9 mouse cellular contexts compared by ENCODE assay signal in the genomic region with DNA sequence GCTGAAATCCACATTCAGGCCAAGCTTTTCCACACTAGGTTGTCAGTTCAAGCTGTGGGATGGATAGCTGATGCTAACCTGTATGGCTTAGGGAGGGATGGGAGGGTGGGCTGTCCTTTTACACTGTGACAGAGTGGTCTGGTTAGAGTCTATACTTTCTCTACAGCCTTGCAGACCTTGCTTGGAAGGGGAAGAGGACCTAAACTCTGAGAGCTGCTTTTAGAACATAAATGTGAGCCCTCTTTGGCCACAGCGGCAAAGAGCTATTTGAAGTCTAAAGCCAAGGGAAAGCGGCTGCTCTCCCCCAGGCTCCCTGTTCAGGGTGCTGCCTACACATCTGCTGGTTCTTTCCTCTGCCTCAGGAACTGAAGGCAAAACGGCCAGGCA. TPM values are rescaled to one million over a fixed set of nuclear protein-coding genes. Genes with fewer than 3 reads are reported as not detected.
DNase-seq lines count a peak whose midpoint lies in the region; ATAC-seq and TF ChIP-seq lines count a peak whose summit lies in the region.
"Had no signal": no experiment of that assay in that cellular context is flagged by ENCODE, and none has a peak within 500 bp of the region (broad histone marks: within the 10 kb centered on the region; RNA-seq: fewer than 3 reads in every experiment).

No protein-coding gene starts in this region.

- intact Hi-C loops in heart, postnatal 10 days (cut with DNase I) = no loop called here

- H3K4me1 ChIP-seq in heart, embryonic 10.5 days = peaks cover 26% of the 10 kb centered on the region
- peaks cover 26% of the 10 kb centered on the region for H3K4me1 ChIP-seq in lung, embryonic 16.5 days (replicated peaks; ENCODE audit: control insufficient read depth, insufficient read depth, low read length)
- peaks cover 25% of the 10 kb centered on the region for H3K4me1 ChIP-seq in embryonic facial prominence, embryonic 13.5 days
- peaks cover 21% of the 10 kb centered on the region for H3K4me1 ChIP-seq in liver, postnatal 0 days (ENCODE audit: insufficient read depth)
- H3K4me1 ChIP-seq in forebrain, embryonic 16.5 days (replicated peaks; ENCODE audit: control insufficient read depth, insufficient read depth, low read length) = peaks cover 3% of the 10 kb centered on the region; the same call in 1 of the 2 replicates

- no peaks in the 10 kb centered on the region for H3K9me3 ChIP-seq in heart, embryonic 10.5 days
- no peaks in the 10 kb centered on the region for H3K9me3 ChIP-seq in lung, embryonic 16.5 days (ENCODE audit: control insufficient read depth, low read length)
- H3K9me3 ChIP-seq in embryonic facial prominence, embryonic 13.5 days = no peaks in the 10 kb centered on the region
- H3K9me3 ChIP-seq in liver, postnatal 0 days (ENCODE audit: low read length) = no peaks in the 10 kb centered on the region
- H3K9me3 ChIP-seq in forebrain, embryonic 16.5 days (ENCODE audit: control insufficient read depth, low read length) = no peaks in the 10 kb centered on the region

- 28% methylated on average over 3 of the region's 3 CpGs for WGBS in heart, embryonic 10.5 days
- WGBS in lung, embryonic 16.5 days = 22% methylated on average over 3 of the region's 3 CpGs
- 35% methylated on average over 3 of the region's 3 CpGs for WGBS in embryonic facial prominence, embryonic 13.5 days
- 10% methylated on average over 3 of the region's 3 CpGs for WGBS in liver, postnatal 0 days (ENCODE audit: insufficient replicate concordance)
- 38% methylated on average over 3 of the region's 3 CpGs for WGBS in forebrain, embryonic 16.5 days

- no peak for DNase-seq in heart, embryonic 10.5 days (ENCODE audit: low spot score)
- no peak for DNase-seq in heart, postnatal 10 days
- no peak for DNase-seq in lung, adult 18-20 months
- DNase-seq in liver, postnatal 0 days = peak; percentile 32
- no peak for DNase-seq in layer of hippocampus, adult 18-20 months (ENCODE audit: low spot score in 2 of 2)

- H3K27ac ChIP-seq in heart, embryonic 10.5 days = peak overlapping the region; percentile 95
- H3K27ac ChIP-seq in lung, embryonic 16.5 days (ENCODE audit: low read length) = peak overlapping the region; percentile 74
- peak overlapping the region; percentile 69 for H3K27ac ChIP-seq in embryonic facial prominence, embryonic 13.5 days
- peak overlapping the region; percentile 98 for H3K27ac ChIP-seq in liver, postnatal 0 days (ENCODE audit: low read depth)
- no peak overlapping the region for H3K27ac ChIP-seq in forebrain, embryonic 16.5 days (ENCODE audit: low read length)

- no peaks in the 10 kb centered on the region for H3K27me3 ChIP-seq in heart, embryonic 10.5 days (ENCODE audit: insufficient read depth, poor library complexity, severe bottlenecking)
- no peaks in the 10 kb centered on the region for H3K27me3 ChIP-seq in lung, embryonic 16.5 days (ENCODE audit: control insufficient read depth, insufficient read depth, low read depth, low read length)
- H3K27me3 ChIP-seq in embryonic facial prominence, embryonic 13.5 days = no peaks in the 10 kb centered on the region
- no peaks in the 10 kb centered on the region for H3K27me3 ChIP-seq in liver, postnatal 0 days (ENCODE audit: insufficient read depth, low read length)
- H3K27me3 ChIP-seq in forebrain, embryonic 16.5 days (replicated peaks; ENCODE audit: control insufficient read depth, insufficient read depth, low read length) = no peaks in the 10 kb centered on the region

- peak overlapping the region; percentile 70 for H3K4me3 ChIP-seq in heart, embryonic 10.5 days
- peak overlapping the region; percentile 66 for H3K4me3 ChIP-seq in lung, embryonic 16.5 days (ENCODE audit: low read length)
- peak overlapping the region; percentile 18; the same call in 1 of the 2 replicates for H3K4me3 ChIP-seq in embryonic facial prominence, embryonic 13.5 days
- peak overlapping the region; percentile 68 for H3K4me3 ChIP-seq in liver, postnatal 0 days (ENCODE audit: low read depth, low read length)
- H3K4me3 ChIP-seq in forebrain, embryonic 16.5 days (replicated peaks; ENCODE audit: low read length) = no peak overlapping the region

- no peak for TF ChIP-seq EP300 in liver, postnatal 0 days (IDR thresholded peaks at IDR 0.05; ENCODE audit: low read depth)

- no peaks in the 10 kb centered on the region for H3K36me3 ChIP-seq in heart, embryonic 10.5 days
- no peaks in the 10 kb centered on the region for H3K36me3 ChIP-seq in lung, embryonic 16.5 days (ENCODE audit: control insufficient read depth, insufficient read depth, low read length)
- 0 out of 2 replicates have a peak, but pooled peaks cover 6% of the 10 kb centered on the region for H3K36me3 ChIP-seq in embryonic facial prominence, embryonic 13.5 days
- H3K36me3 ChIP-seq in liver, postnatal 0 days (replicated peaks; ENCODE audit: insufficient read depth, low read length) = peaks cover 2% of the 10 kb centered on the region; the same call in 1 of the 2 replicates
- H3K36me3 ChIP-seq in forebrain, embryonic 16.5 days (ENCODE audit: control insufficient read depth, insufficient read depth) = no peaks in the 10 kb centered on the region

- TF ChIP-seq CTCF in liver, postnatal 0 days (IDR thresholded peaks at IDR 0.05; ENCODE audit: low read depth) = no peak

- H3K9ac ChIP-seq in lung, embryonic 16.5 days (ENCODE audit: low read length) = peak overlapping the region; percentile 62
- no peak overlapping the region for H3K9ac ChIP-seq in embryonic facial prominence, embryonic 13.5 days
- peak overlapping the region; percentile 90 for H3K9ac ChIP-seq in liver, postnatal 0 days (replicated peaks)
- no peak overlapping the region for H3K9ac ChIP-seq in forebrain, embryonic 16.5 days (replicated peaks; ENCODE audit: low read depth, low read length)

- ATAC-seq in lung, embryonic 16.5 days (ENCODE audit: low read depth) = no peak
- ATAC-seq in embryonic facial prominence, embryonic 13.5 days (ENCODE audit: insufficient number of reproducible peaks, insufficient read depth, low FRiP score, low TSS enrichment, low read depth) = no peak
- ATAC-seq in liver, postnatal 0 days = no peak
- no peak for ATAC-seq in forebrain, embryonic 16.5 days
- ATAC-seq: forebrain, embryonic 14.5 days had no signal

- H3K4me2 ChIP-seq in lung, embryonic 16.5 days (ENCODE audit: low read depth, low read length) = peak overlapping the region; percentile 47
- H3K4me2 ChIP-seq in embryonic facial prominence, embryonic 13.5 days = peak overlapping the region; percentile 57
- H3K4me2 ChIP-seq in liver, postnatal 0 days (ENCODE audit: low read depth, low read length) = peak overlapping the region; percentile 64
- H3K4me2 ChIP-seq in forebrain, embryonic 16.5 days (ENCODE audit: low read length) = no peak overlapping the region

RNA-seq across cellular contexts. Expression of a gene that starts 40.8 kb away (rescaled TPM):
- 11.8 and 12.8 TPM in 2 replicates for polyA plus RNA-seq in heart, embryonic 10.5 days (2016; fragmentation: Nextera tagmentation; extraction: Ambion mirVana)
- 1 to 10 TPM; 5.5 to 6.2 TPM for total RNA-seq in heart, postnatal 10 days (2021)
- 13.3 and 14.0 TPM in 2 replicates for polyA plus RNA-seq in lung, embryonic 16.5 days (2015; fragmentation: Nextera tagmentation; extraction: Ambion mirVana)
- 13.5 and 13.8 TPM in 2 replicates for polyA plus RNA-seq in embryonic facial prominence, embryonic 13.5 days (2015; fragmentation: Nextera tagmentation; extraction: Ambion mirVana)
- 4.3 and 4.4 TPM in 2 replicates for polyA plus RNA-seq in liver, postnatal 0 days (2015; fragmentation: Nextera tagmentation; extraction: Ambion mirVana)
- polyA plus RNA-seq in forebrain, embryonic 16.5 days (2015; fragmentation: Nextera tagmentation; extraction: Ambion mirVana) = 10.9 and 11.3 TPM in 2 replicates
- 1 to 10 TPM; 5.2 to 6.0 TPM for total RNA-seq in layer of hippocampus, adult 18-20 months (2021)

RNA-seq across cellular contexts. Expression of a gene that starts 41.0 kb away (rescaled TPM):
- polyA plus RNA-seq in heart, embryonic 10.5 days (2016; fragmentation: Nextera tagmentation; extraction: Ambion mirVana) = 54.3 and 60.4 TPM in 2 replicates
- total RNA-seq in heart, postnatal 10 days (2021) = 10 to 100 TPM; 26.0 to 29.2 TPM
- 56.4 and 62.1 TPM in 2 replicates for polyA plus RNA-seq in lung, embryonic 16.5 days (2015; fragmentation: Nextera tagmentation; extraction: Ambion mirVana)
- 77.8 and 78.9 TPM in 2 replicates for polyA plus RNA-seq in embryonic facial prominence, embryonic 13.5 days (2015; fragmentation: Nextera tagmentation; extraction: Ambion mirVana)
- polyA plus RNA-seq in liver, postnatal 0 days (2015; fragmentation: Nextera tagmentation; extraction: Ambion mirVana) = 20.6 and 23.6 TPM in 2 replicates
- 57.1 and 66.4 TPM in 2 replicates for polyA plus RNA-seq in forebrain, embryonic 16.5 days (2015; fragmentation: Nextera tagmentation; extraction: Ambion mirVana)
- 10 to 100 TPM; 33.1 to 37.3 TPM for total RNA-seq in layer of hippocampus, adult 18-20 months (2021)

Comparison
In these comparisons a context has a peak if more than half of its experiments do, and no peak if none do; other contexts are left out.
1. H3K9ac ChIP-seq: peak in lung, embryonic 16.5 days (single experiment) and liver, postnatal 0 days (single experiment); none in embryonic facial prominence, embryonic 13.5 days (single experiment) and forebrain, embryonic 16.5 days (single experiment).